Mouse (Mus musculus) embryonic facial prominence, embryonic 10.5 days (tissue): ENCODE results near the gene Bsdc1. TPM values are rescaled to one million over a fixed set of nuclear protein-coding genes. Genes with fewer than 3 reads are reported as not detected.
"Not testable (repeated sequence)": the region's sequence is repeated elsewhere in the genome, so short reads cannot be mapped to it uniquely, and the experiment has no call there.

ENCODE experiments used
- DNase-seq: peaks from one replicate; pipeline ENCODE4 v3.0.0-alpha.2; 2017; ENCODE audit warnings: low spot score
- H3K27ac ChIP-seq: fragments of 300-500 bp; sonication (generic); replicated peaks from 2 replicates; pipeline ENCODE4 v1.5.1; 2016; ENCODE audit warnings: mild to moderate bottlenecking
- H3K27me3 ChIP-seq: fragments of 300-500 bp; sonication (generic); replicated peaks from 2 replicates; pipeline ENCODE4 v1.6.1; 2016; ENCODE audit warnings: low read depth, mild to moderate bottlenecking; ENCODE audit not compliant: poor library complexity, severe bottlenecking
- H3K36me3 ChIP-seq: fragments of 300-500 bp; sonication (generic); replicated peaks from 2 replicates; pipeline ENCODE4 v1.6.1; 2016; ENCODE audit warnings: mild to moderate bottlenecking, moderate library complexity
- H3K4me1 ChIP-seq: fragments of 300-500 bp; sonication (generic); 2 replicates; pipeline ENCODE4 v1.6.1; 2016
- H3K4me3 ChIP-seq: fragments of 300-500 bp; sonication (generic); 2 replicates; pipeline ENCODE4 v1.5.1; 2016; ENCODE audit warnings: mild to moderate bottlenecking, moderate library complexity
- H3K9me3 ChIP-seq: fragments of 300-500 bp; sonication (generic); 2 replicates; pipeline ENCODE4 v1.6.1; 2016; ENCODE audit warnings: mild to moderate bottlenecking
- WGBS: fragments of 180-500 bp; shearing (Covaris S2); methylation state at CpG from one replicate; pipeline ENCODE4 v1.1.7; 2016; 5-methylcytosine and 5-hydroxymethylcytosine counted together
- polyA plus RNA-seq: library from polyadenylated mRNA; unstranded; fragments of >200 nt; fragmentation: Nextera tagmentation; extraction: Ambion mirVana; gene quantifications from 2 replicates; pipeline ENCODE4 v1.2.1, GENCODE M21; 2016

Bsdc1 gene
- polyA plus RNA-seq, 1 experiment from 2014 or later: 21.5 TPM

- Histone ChIP-seq H3K9me3 (no peaks in the 10 kb centered on the region), H3K27ac (no peak overlapping the region), H3K36me3 (peaks cover 5% of the 10 kb centered on the region), H3K4me3 (no peak overlapping the region), H3K4me1 (peaks cover 55% of the 10 kb centered on the region), H3K27me3 (no peaks in the 10 kb centered on the region)
- WGBS: 63% methylated on average over 3 of the region's 3 CpGs
- DNase-seq: no peak
These were observed 48.3 kb downstream of the Bsdc1 start for GRCm38 (mm10) chr4:129509650-129510049.

DNA sequence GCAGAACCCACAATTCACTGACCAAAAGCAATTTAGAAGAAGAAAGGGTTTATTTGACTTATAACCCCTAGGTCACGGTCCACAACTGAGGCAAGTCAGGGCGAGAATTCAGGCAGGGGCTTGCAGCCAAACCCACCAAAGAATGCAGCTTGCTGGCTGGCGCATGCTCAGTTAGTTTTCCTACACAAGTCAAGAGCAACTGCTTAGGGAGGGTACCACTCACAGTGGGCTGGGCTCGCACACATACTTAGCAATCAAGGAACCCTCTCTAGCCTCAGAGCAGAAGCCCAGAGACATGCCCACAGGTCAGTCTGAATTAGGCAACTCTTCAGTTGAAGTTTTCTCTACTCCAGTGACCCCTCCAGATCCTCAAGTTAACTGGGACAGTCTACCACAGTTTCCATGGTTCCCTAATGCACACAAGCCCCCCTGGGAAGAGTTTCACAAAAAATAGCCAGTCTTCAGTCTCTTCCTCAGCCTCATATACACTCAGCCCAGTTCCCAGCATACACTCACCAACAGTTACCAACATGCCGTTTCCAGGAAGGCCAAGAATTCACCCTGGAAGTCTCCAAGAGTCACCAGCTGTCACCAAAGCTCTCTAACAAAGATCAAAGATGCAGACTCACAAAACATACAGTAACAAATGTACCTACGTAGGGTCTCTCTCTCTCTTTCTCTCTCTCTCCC, 49.5 kb downstream of the Bsdc1 start:
- Histone ChIP-seq H3K4me3 (peak overlapping the region; percentile 83; the same call in 1 of the 2 replicates), H3K27me3 (no peaks in the 10 kb centered on the region), H3K4me1 (peaks cover 65% of the 10 kb centered on the region), H3K9me3 (no peaks in the 10 kb centered on the region), H3K27ac (peak overlapping the region; percentile 78), H3K36me3 (peaks cover 18% of the 10 kb centered on the region)
- peak; percentile 47 for DNase-seq
- 41% methylated on average over 6 of the region's 6 CpGs for WGBS

DNA sequence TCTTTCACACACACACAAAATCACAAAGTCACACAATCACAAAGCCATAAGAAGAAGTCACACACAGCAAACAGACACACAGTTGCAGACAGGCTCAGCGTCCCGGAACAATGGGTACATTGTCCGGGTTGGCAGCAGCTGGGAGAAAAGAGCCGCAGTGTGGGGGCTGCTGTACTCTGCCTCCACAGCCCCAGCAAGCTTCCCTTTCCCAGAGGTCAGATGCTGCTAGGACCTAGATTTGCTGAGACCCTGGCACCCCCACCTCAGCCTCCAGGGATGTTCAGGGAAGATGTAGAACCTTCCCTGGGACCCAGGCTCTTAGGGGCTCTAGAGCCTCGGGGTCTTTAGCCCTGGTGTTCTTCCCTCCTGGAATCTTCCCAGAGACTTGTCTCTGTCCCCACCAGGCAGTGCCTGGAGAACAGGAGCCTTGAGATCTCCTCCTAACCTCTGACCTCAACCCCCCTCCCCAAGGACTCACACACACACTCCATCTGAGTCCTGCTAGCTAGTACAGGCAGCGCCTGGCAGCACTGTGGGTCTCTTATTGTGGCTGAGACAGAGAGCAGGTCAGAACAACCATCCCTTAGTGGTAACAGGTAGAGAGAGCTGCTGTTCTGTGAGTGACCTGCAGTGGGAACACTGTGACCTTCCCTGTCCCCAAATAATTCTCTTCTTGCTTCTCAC, 50.2 kb downstream of the Bsdc1 start:
- peak overlapping the region; percentile 83 for H3K4me3 ChIP-seq
- peak overlapping the region; percentile 78 for H3K27ac ChIP-seq
- H3K4me1 ChIP-seq: peaks cover 69% of the 10 kb centered on the region

GRCm38 (mm10) chr4:129513086-129513767, 51.8 kb downstream of the Bsdc1 start, which contains the start of gene Marcksl1:
Gene Marcksl1, plus strand, starts transcription at chr4:129513581.
- 5% methylated on average over 47 of the region's 47 CpGs for WGBS
- no peaks in the 10 kb centered on the region for H3K9me3 ChIP-seq
- H3K4me3 ChIP-seq: peak within 1 kb of the TSS; percentile 83
- H3K4me1 ChIP-seq: peaks cover 68% of the 10 kb centered on the region
- DNase-seq: peak; percentile 95
- H3K27ac ChIP-seq: peak within 1 kb of the TSS; percentile 98
- no peaks in the 10 kb centered on the region for H3K27me3 ChIP-seq
- peaks cover 41% of the 10 kb centered on the region for H3K36me3 ChIP-seq

More for the DNA sequence above, 50.2 kb downstream of the Bsdc1 start:
- Histone ChIP-seq H3K9me3 (no peaks in the 10 kb centered on the region), H3K36me3 (peaks cover 24% of the 10 kb centered on the region), H3K27me3 (no peaks in the 10 kb centered on the region)
- DNase-seq: peak; percentile 51
- 16% methylated on average over 6 of the region's 6 CpGs for WGBS

DNA sequence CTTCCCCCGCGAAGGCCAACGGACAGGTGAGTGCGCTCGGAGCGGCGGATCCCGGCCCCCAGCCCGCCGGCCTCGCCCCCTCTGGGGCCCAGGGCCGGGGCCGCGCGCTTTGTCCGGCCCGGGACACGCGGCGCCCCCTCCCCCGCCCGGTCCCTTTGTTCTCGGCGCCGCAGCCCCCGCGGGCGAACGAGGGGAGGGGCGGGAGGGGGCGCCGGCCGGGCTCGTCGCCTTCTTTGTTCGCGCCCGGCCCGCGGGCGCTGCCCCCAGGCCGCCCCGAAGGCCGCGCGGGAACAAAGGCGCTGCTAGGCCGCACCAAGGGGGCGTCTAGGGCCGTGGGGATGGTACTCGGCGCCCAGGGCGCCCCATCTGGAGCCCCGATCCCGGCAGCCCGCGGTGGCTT, 52.5 kb downstream of the Bsdc1 start:
- no peaks in the 10 kb centered on the region for H3K9me3 ChIP-seq
- peak overlapping the region; percentile 83 for H3K4me3 ChIP-seq
- peaks cover 62% of the 10 kb centered on the region for H3K4me1 ChIP-seq
- no peaks in the 10 kb centered on the region for H3K27me3 ChIP-seq
- WGBS: under 1% methylated on average over 53 of the region's 57 CpGs
- no peak for DNase-seq
- H3K36me3 ChIP-seq: peaks cover 48% of the 10 kb centered on the region
- H3K27ac ChIP-seq: peak overlapping the region; percentile 98

- Histone ChIP-seq H3K4me1 (peaks cover 57% of the 10 kb centered on the region), H3K4me3 (peak overlapping the region; percentile 83), H3K27ac (peak overlapping the region; percentile 98), H3K36me3 (peaks cover 53% of the 10 kb centered on the region), H3K9me3 (no peaks in the 10 kb centered on the region), H3K27me3 (no peaks in the 10 kb centered on the region)
- DNase-seq: peak; percentile 88
- under 1% methylated on average over 35 of the region's 35 CpGs for WGBS
These were observed 53.0 kb downstream of the Bsdc1 start for GRCm38 (mm10) chr4:129514300-129514898.

GRCm38 (mm10) chr4:129516925-129517324, 55.5 kb downstream of the Bsdc1 start:
- WGBS: 46% methylated on average over 2 of the region's 2 CpGs
- Histone ChIP-seq H3K27me3 (no peaks in the 10 kb centered on the region), H3K27ac (0 out of 2 replicates have a peak overlapping the region, but pooled peaks have one; percentile 45), H3K36me3 (peaks cover 78% of the 10 kb centered on the region), H3K9me3 (no peaks in the 10 kb centered on the region), H3K4me3 (peak overlapping the region; percentile 35), H3K4me1 (peaks cover 37% of the 10 kb centered on the region)
- DNase-seq: peak; percentile 57

GRCm38 (mm10) chr4:129518519-129518918, 57.1 kb downstream of the Bsdc1 start:
- H3K27ac ChIP-seq: no peak overlapping the region
- H3K27me3 ChIP-seq: no peaks in the 10 kb centered on the region
- no peak overlapping the region for H3K4me3 ChIP-seq
- DNase-seq: no peak
- H3K36me3 ChIP-seq: peaks cover 94% of the 10 kb centered on the region
- H3K4me1 ChIP-seq: peaks cover 22% of the 10 kb centered on the region
- H3K9me3 ChIP-seq: no peaks in the 10 kb centered on the region
- 93% methylated on average over 8 of the region's 8 CpGs for WGBS

DNA sequence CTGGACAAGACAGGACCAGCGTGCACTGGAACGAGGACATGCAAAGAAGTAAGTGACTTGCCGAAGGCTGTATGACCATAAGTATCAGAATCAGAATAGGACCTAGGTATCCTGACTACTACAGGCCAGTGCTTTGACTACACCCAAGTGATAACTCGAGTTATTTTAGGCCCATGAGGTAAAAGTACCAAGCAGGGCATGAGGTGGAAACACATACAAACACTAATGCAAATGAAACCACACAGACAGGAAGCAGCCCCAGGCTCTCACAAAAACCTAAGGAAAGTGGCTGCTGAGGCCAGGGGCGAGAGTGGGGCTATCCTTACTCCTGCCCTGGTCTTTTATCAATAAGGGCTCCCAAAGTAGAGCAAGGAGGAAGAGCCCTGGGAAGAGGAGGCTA, 64.0 kb downstream of the Bsdc1 start:
- DNase-seq: no peak
- H3K27me3 ChIP-seq: no peaks in the 10 kb centered on the region
- no peak overlapping the region for H3K4me3 ChIP-seq
- 91% methylated on average over 5 of the region's 5 CpGs for WGBS
- H3K9me3 ChIP-seq: no peaks in the 10 kb centered on the region
- H3K4me1 ChIP-seq: no peaks in the 10 kb centered on the region
- H3K27ac ChIP-seq: no peak overlapping the region
- H3K36me3 ChIP-seq: peaks cover 98% of the 10 kb centered on the region

- peaks cover 98% of the 10 kb centered on the region for H3K36me3 ChIP-seq
These were observed 64.5 kb downstream of the Bsdc1 start for GRCm38 (mm10) chr4:129525889-129526288.

DNA sequence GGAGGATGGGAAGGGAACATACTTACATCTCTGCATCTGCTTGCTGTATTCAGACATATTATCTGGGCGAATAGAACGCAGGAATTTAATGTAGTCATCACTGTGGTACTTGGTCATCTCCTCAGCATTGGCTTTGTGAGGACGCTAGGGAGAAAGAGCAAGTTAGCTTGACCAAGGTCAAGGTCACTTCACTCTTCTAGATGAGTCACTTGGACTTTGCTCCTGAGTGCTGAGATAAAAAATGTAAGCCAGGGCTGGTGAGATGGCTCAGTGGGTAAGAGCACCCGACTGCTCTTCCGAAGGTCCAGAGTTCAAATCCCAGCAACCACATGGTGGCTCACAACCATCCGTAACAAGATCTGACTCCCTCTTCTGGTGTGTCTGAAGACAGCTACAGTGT, 67.5 kb downstream of the Bsdc1 start:
- 94% methylated on average over 6 of the region's 6 CpGs for WGBS
- H3K4me1 ChIP-seq, H3K4me3 ChIP-seq, H3K27ac ChIP-seq, H3K27me3 ChIP-seq, H3K9me3 ChIP-seq, DNase-seq: not testable (repeated sequence)
- peaks cover 98% of the 10 kb centered on the region for H3K36me3 ChIP-seq

More at GRCm38 (mm10) chr4:129525889-129526288, 64.5 kb downstream of the Bsdc1 start:
- 92% methylated on average over 3 of the region's 3 CpGs for WGBS
- no peak overlapping the region for H3K4me3 ChIP-seq
- H3K9me3 ChIP-seq: no peaks in the 10 kb centered on the region
- no peak overlapping the region for H3K27ac ChIP-seq
- H3K27me3 ChIP-seq: no peaks in the 10 kb centered on the region
- no peaks in the 10 kb centered on the region for H3K4me1 ChIP-seq
- DNase-seq: no peak
